ENCODE assay signal across 8 mouse cellular contexts in genomic region chr5:24350531-24351250, GRCm38 (mm10). TPM values are rescaled to one million over a fixed set of nuclear protein-coding genes. Genes with fewer than 3 reads are reported as not detected.
DNase-seq lines count a peak whose midpoint lies in the region; ATAC-seq and TF ChIP-seq lines count a peak whose summit lies in the region.

No protein-coding gene starts in this region.

- H3K27ac ChIP-seq in lung, postnatal 0 days (ENCODE audit: low read length) = 0 out of 2 replicates have a peak overlapping the region, but pooled peaks have one; percentile 51
- no peak overlapping the region for H3K27ac ChIP-seq in forebrain, embryonic 11.5 days (ENCODE audit: low read depth, low read length)
- no peak overlapping the region for H3K27ac ChIP-seq in limb, embryonic 11.5 days (replicated peaks; ENCODE audit: low read depth, low read length)
- H3K27ac ChIP-seq in stomach, embryonic 15.5 days = peak overlapping the region; percentile 85

- no peak for ATAC-seq in lung, postnatal 0 days
- ATAC-seq in forebrain, embryonic 11.5 days (replicated peaks; ENCODE audit: low FRiP score) = no peak
- no peak for ATAC-seq in limb, embryonic 11.5 days (ENCODE audit: insufficient number of reproducible peaks, low FRiP score, low TSS enrichment, low read depth)
- ATAC-seq in stomach, embryonic 15.5 days (ENCODE audit: insufficient read depth, low FRiP score, low read depth) = no peak

- peak overlapping the region; percentile 60 for H3K4me3 ChIP-seq in lung, postnatal 0 days (ENCODE audit: low read depth, low read length)
- H3K4me3 ChIP-seq in forebrain, embryonic 11.5 days (ENCODE audit: low read depth, low read length) = peak overlapping the region; percentile 68
- H3K4me3 ChIP-seq in limb, embryonic 11.5 days (ENCODE audit: low read depth, low read length) = peak overlapping the region; percentile 50
- H3K4me3 ChIP-seq in stomach, embryonic 15.5 days (replicated peaks) = peak overlapping the region; percentile 75

- peaks cover 12% of the 10 kb centered on the region; the same call in 1 of the 2 replicates for H3K27me3 ChIP-seq in lung, postnatal 0 days (replicated peaks; ENCODE audit: insufficient read depth, low read length)
- peaks cover 25% of the 10 kb centered on the region for H3K27me3 ChIP-seq in forebrain, embryonic 11.5 days (ENCODE audit: control insufficient read depth, insufficient read depth, low read length)
- H3K27me3 ChIP-seq in limb, embryonic 11.5 days (ENCODE audit: control insufficient read depth, insufficient read depth, low read length) = peaks cover 26% of the 10 kb centered on the region
- H3K27me3 ChIP-seq in stomach, embryonic 15.5 days (replicated peaks) = peaks cover 11% of the 10 kb centered on the region; the same call in 1 of the 2 replicates

- no peak for TF ChIP-seq EP300 in lung, postnatal 0 days (IDR thresholded peaks at IDR 0.05)

- H3K9ac ChIP-seq in lung, postnatal 0 days (replicated peaks; ENCODE audit: low read depth) = peak overlapping the region; percentile 23; the same call in 1 of the 2 replicates
- H3K9ac ChIP-seq in forebrain, embryonic 11.5 days (ENCODE audit: low read length) = peak overlapping the region; percentile 79
- peak overlapping the region; percentile 59; the same call in 1 of the 2 replicates for H3K9ac ChIP-seq in limb, embryonic 11.5 days (ENCODE audit: low read length)
- peak overlapping the region; percentile 76; the same call in 1 of the 2 replicates for H3K9ac ChIP-seq in stomach, embryonic 15.5 days

- no peak for TF ChIP-seq CTCF in lung, postnatal 0 days (IDR thresholded peaks at IDR 0.05)

- peak; percentile 24 for DNase-seq in lung, postnatal 0 days (ENCODE audit: low spot score)
- no peak for DNase-seq in lung, postnatal 10 days
- peak; percentile 64 for DNase-seq in forebrain, embryonic 11.5 days (ENCODE audit: low spot score)
- no peak for DNase-seq in limb, embryonic 11.5 days (ENCODE audit: low spot score)
- no peak for DNase-seq in MN1 (ENCODE audit: low spot score)
- DNase-seq in left cerebral cortex, adult 9 months (ENCODE audit: low spot score in 2 of 2) = no peak
- no peak for DNase-seq in right cerebral cortex, adult 18-20 months

- peak overlapping the region; percentile 93 for H3K4me2 ChIP-seq in lung, postnatal 0 days (replicated peaks; ENCODE audit: low read depth, low read length)
- H3K4me2 ChIP-seq in forebrain, embryonic 11.5 days (ENCODE audit: low read depth, low read length, severe bottlenecking) = peak overlapping the region; percentile 98
- peak overlapping the region; percentile 91 for H3K4me2 ChIP-seq in limb, embryonic 11.5 days (ENCODE audit: low read depth, severe bottlenecking)
- H3K4me2 ChIP-seq in stomach, embryonic 15.5 days = peak overlapping the region; percentile 92

- 48% methylated on average over 13 of the region's 15 CpGs for WGBS in lung, postnatal 0 days
- 36% methylated on average over 14 of the region's 15 CpGs for WGBS in forebrain, embryonic 11.5 days
- 41% methylated on average over 15 of the region's 15 CpGs for WGBS in limb, embryonic 11.5 days
- WGBS in stomach, embryonic 15.5 days = 37% methylated on average over 15 of the region's 15 CpGs

- peaks cover 4% of the 10 kb centered on the region; the same call in 1 of the 2 replicates for H3K4me1 ChIP-seq in lung, postnatal 0 days (ENCODE audit: insufficient read depth, low read depth, low read length)
- H3K4me1 ChIP-seq in forebrain, embryonic 11.5 days (replicated peaks; ENCODE audit: control insufficient read depth, insufficient read depth, low read length) = peaks cover 24% of the 10 kb centered on the region
- H3K4me1 ChIP-seq in limb, embryonic 11.5 days (ENCODE audit: control insufficient read depth, insufficient read depth, low read length) = peaks cover 25% of the 10 kb centered on the region
- H3K4me1 ChIP-seq in stomach, embryonic 15.5 days = peaks cover 55% of the 10 kb centered on the region

- H3K36me3 ChIP-seq in lung, postnatal 0 days (ENCODE audit: insufficient read depth, low read length) = no peaks in the 10 kb centered on the region
- H3K36me3 ChIP-seq in forebrain, embryonic 11.5 days (ENCODE audit: control insufficient read depth, insufficient read depth, low read length) = no peaks in the 10 kb centered on the region
- no peaks in the 10 kb centered on the region for H3K36me3 ChIP-seq in limb, embryonic 11.5 days (ENCODE audit: control insufficient read depth, insufficient read depth, low read length)
- H3K36me3 ChIP-seq in stomach, embryonic 15.5 days = no peaks in the 10 kb centered on the region

- no peaks in the 10 kb centered on the region for H3K9me3 ChIP-seq in lung, postnatal 0 days (ENCODE audit: low read length)
- H3K9me3 ChIP-seq in forebrain, embryonic 11.5 days (ENCODE audit: control insufficient read depth, low read length) = no peaks in the 10 kb centered on the region
- no peaks in the 10 kb centered on the region for H3K9me3 ChIP-seq in limb, embryonic 11.5 days (ENCODE audit: control insufficient read depth, low read length)
- H3K9me3 ChIP-seq in stomach, embryonic 15.5 days = no peaks in the 10 kb centered on the region

RNA-seq across cellular contexts. Expression of gene Kcnh2, which starts 0.7 kb away (rescaled TPM):
- 5.0 and 5.8 TPM in 2 replicates for polyA plus RNA-seq in lung, postnatal 0 days (2015; fragmentation: Nextera tagmentation; extraction: Ambion mirVana)
- 9.1 and 10.9 TPM in 2 replicates for polyA plus RNA-seq in forebrain, embryonic 11.5 days (2014; fragmentation: Nextera tagmentation; extraction: Ambion mirVana)
- polyA plus RNA-seq in limb, embryonic 11.5 days (2014; fragmentation: Nextera tagmentation; extraction: Ambion mirVana) = 6.7 and 7.1 TPM in 2 replicates
- polyA plus RNA-seq in stomach, embryonic 15.5 days (2015; fragmentation: Nextera tagmentation; extraction: Ambion mirVana) = 9.6 and 12.1 TPM in 2 replicates

RNA-seq across cellular contexts. Expression of gene Nos3, which starts 13.9 kb away (rescaled TPM):
- polyA plus RNA-seq in lung, postnatal 0 days (2015; fragmentation: Nextera tagmentation; extraction: Ambion mirVana) = 20.3 and 26.5 TPM in 2 replicates
- polyA plus RNA-seq in forebrain, embryonic 11.5 days (2014; fragmentation: Nextera tagmentation; extraction: Ambion mirVana) = 6.6 and 7.4 TPM in 2 replicates
- polyA plus RNA-seq in limb, embryonic 11.5 days (2014; fragmentation: Nextera tagmentation; extraction: Ambion mirVana) = 4.8 and 5.3 TPM in 2 replicates
- polyA plus RNA-seq in stomach, embryonic 15.5 days (2015; fragmentation: Nextera tagmentation; extraction: Ambion mirVana) = 6.8 and 8.3 TPM in 2 replicates

RNA-seq across cellular contexts. Expression of gene Atg9b, which starts 41.3 kb away (rescaled TPM):
- 0.54 and 0.94 TPM in 2 replicates for polyA plus RNA-seq in lung, postnatal 0 days (2015; fragmentation: Nextera tagmentation; extraction: Ambion mirVana)
- polyA plus RNA-seq in forebrain, embryonic 11.5 days (2014; fragmentation: Nextera tagmentation; extraction: Ambion mirVana) = 0.21 and 0.44 TPM in 2 replicates
- polyA plus RNA-seq in limb, embryonic 11.5 days (2014; fragmentation: Nextera tagmentation; extraction: Ambion mirVana) = 0.35 and 1.2 TPM in 2 replicates
- polyA plus RNA-seq in stomach, embryonic 15.5 days (2015; fragmentation: Nextera tagmentation; extraction: Ambion mirVana) = 2.0 and 2.5 TPM in 2 replicates

RNA-seq across cellular contexts. Expression of gene Abcb8, which starts 42.8 kb away (rescaled TPM):
- polyA plus RNA-seq in lung, postnatal 0 days (2015; fragmentation: Nextera tagmentation; extraction: Ambion mirVana) = 22.4 and 25.6 TPM in 2 replicates
- polyA plus RNA-seq in forebrain, embryonic 11.5 days (2014; fragmentation: Nextera tagmentation; extraction: Ambion mirVana) = 45.5 and 57.8 TPM in 2 replicates
- polyA plus RNA-seq in limb, embryonic 11.5 days (2014; fragmentation: Nextera tagmentation; extraction: Ambion mirVana) = 37.6 and 40.5 TPM in 2 replicates
- polyA plus RNA-seq in stomach, embryonic 15.5 days (2015; fragmentation: Nextera tagmentation; extraction: Ambion mirVana) = 49.9 and 59.5 TPM in 2 replicates

Comparison
In these comparisons a context has a peak if more than half of its experiments do, and no peak if none do; other contexts are left out.
1. DNase-seq: peak in lung, postnatal 0 days (single experiment) and forebrain, embryonic 11.5 days (single experiment); none in lung, postnatal 10 days (single experiment), limb, embryonic 11.5 days (single experiment), MN1 (single experiment), left cerebral cortex, adult 9 months (0 of 2) and right cerebral cortex, adult 18-20 months (single experiment).
2. H3K27ac ChIP-seq: peak in lung, postnatal 0 days (single experiment) and stomach, embryonic 15.5 days (single experiment); none in forebrain, embryonic 11.5 days (single experiment) and limb, embryonic 11.5 days (single experiment).
3. H3K9ac ChIP-seq: peak in every context shown above with its lines; median percentile 79 in forebrain, embryonic 11.5 days; 76 in stomach, embryonic 15.5 days; 59 in limb, embryonic 11.5 days; 23 in lung, postnatal 0 days.
4. Peak in every context shown above with its lines, with median percentiles within 50 percentile points of each other: H3K4me2 ChIP-seq and H3K4me3 ChIP-seq.